Mouse (Mus musculus) intestine, embryonic 16.5 days (tissue): Measurements from ENCODE around the gene Frmd8. TPM values are rescaled to one million over a fixed set of nuclear protein-coding genes. Genes with fewer than 3 reads are reported as not detected.
A peak's percentile ranks its signal among the peaks of the same experiment; 100 is the strongest.

Experiments used
- ATAC-seq: fragments of 200-750 bp; cut with Nextera tagmentation; 2 replicates; pipeline ENCODE4 v1.8.0; 2017; ENCODE audit warnings: moderate TSS enrichment, moderate library complexity
- H3K27ac ChIP-seq: fragments of 300-500 bp; sonication (generic); 2 replicates; pipeline ENCODE4 v1.5.1; 2014; ENCODE audit warnings: mild to moderate bottlenecking, low read length
- H3K27me3 ChIP-seq: fragments of 300-500 bp; sonication (generic); replicated peaks from 2 replicates; pipeline ENCODE4 v1.6.1; 2014; ENCODE audit warnings: low read length, control low read depth, mixed read lengths; ENCODE audit not compliant: control insufficient read depth, insufficient read depth
- H3K36me3 ChIP-seq: fragments of 300-500 bp; sonication (generic); 2 replicates; pipeline ENCODE4 v1.6.1; 2014; ENCODE audit warnings: low read length, control low read depth; ENCODE audit not compliant: control insufficient read depth, insufficient read depth
- H3K4me1 ChIP-seq: fragments of 300-500 bp; sonication (generic); 2 replicates; pipeline ENCODE4 v1.6.1; 2014; ENCODE audit warnings: low read length, control low read depth, mixed read lengths; ENCODE audit not compliant: control insufficient read depth, insufficient read depth
- H3K4me2 ChIP-seq: fragments of 300-500 bp; sonication (generic); 2 replicates; pipeline ENCODE4 v1.6.1; 2014; ENCODE audit warnings: low read depth, low read length, control low read depth
- H3K4me3 ChIP-seq: fragments of 300-500 bp; sonication (generic); 2 replicates; pipeline ENCODE4 v1.5.1; 2014; ENCODE audit warnings: mild to moderate bottlenecking, low read length
- H3K9ac ChIP-seq: fragments of 300-500 bp; sonication (generic); 2 replicates; pipeline ENCODE4 v1.6.1; 2014; ENCODE audit warnings: low read depth, low read length
- H3K9me3 ChIP-seq: fragments of 300-500 bp; sonication (generic); 2 replicates; pipeline ENCODE4 v1.6.1; 2016; ENCODE audit warnings: low read length, control low read depth; ENCODE audit not compliant: control insufficient read depth
- WGBS: fragments of 180-500 bp; shearing (Covaris S2); extraction: QIAGEN DNeasy Blood & Tissue Kit; methylation state at CpG from one replicate; pipeline ENCODE4 v1.1.7; 2014; 5-methylcytosine and 5-hydroxymethylcytosine counted together
- polyA plus RNA-seq: library from polyadenylated mRNA; unstranded; fragments of >200 nt; fragmentation: Nextera tagmentation; extraction: Ambion mirVana; gene quantifications from 2 replicates; pipeline ENCODE4 v1.2.1, GENCODE M21; 2015

Frmd8 gene
- polyA plus RNA-seq, result 31.1 and 31.7 TPM in 2 replicates

DNA sequence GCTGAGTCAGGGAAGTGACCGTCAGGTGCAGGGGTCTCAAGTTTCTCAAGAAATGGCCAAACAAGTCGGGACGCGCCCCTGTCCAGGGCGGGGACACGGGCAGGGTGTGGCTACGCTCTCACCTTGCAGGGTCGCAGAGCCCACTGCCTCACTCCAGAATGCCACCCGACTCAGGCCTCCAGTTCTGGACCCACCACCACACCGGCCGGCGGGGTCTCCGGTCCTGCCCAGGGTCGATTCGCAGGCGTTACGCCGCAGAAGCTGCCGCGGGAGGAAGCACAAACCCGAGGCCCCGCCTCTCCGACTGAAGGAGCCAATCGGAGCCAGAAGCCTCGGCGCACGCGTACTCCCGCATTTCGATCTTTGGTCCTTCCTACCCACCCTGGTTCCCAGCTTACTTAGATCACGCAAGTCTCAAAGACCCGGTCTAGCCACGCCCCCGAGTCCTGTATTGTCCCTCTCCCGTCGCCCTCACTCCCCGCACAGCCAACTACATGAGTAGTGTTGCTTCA, at the start of gene Frmd8:
Frmd8 (minus strand) TSS at position 306 of the 512 bp plus-strand sequence.
- H3K27me3 ChIP-seq, result no peaks in the 10 kb centered on the region
- peak; percentile 84 for ATAC-seq
- peak within 1 kb of the TSS; percentile 91 for H3K4me2 ChIP-seq
- H3K4me1 ChIP-seq, result peaks cover 38% of the 10 kb centered on the region
- under 1% methylated on average over 37 of the region's 37 CpGs for WGBS
- H3K9me3 ChIP-seq, result no peaks in the 10 kb centered on the region
- H3K4me3 ChIP-seq, result peak within 1 kb of the TSS; percentile 81
- H3K9ac ChIP-seq, result peak within 1 kb of the TSS; percentile 90
- H3K27ac ChIP-seq, result peak within 1 kb of the TSS; percentile 55; the same call in 1 of the 2 replicates
- H3K36me3 ChIP-seq, result no peaks in the 10 kb centered on the region

DNA sequence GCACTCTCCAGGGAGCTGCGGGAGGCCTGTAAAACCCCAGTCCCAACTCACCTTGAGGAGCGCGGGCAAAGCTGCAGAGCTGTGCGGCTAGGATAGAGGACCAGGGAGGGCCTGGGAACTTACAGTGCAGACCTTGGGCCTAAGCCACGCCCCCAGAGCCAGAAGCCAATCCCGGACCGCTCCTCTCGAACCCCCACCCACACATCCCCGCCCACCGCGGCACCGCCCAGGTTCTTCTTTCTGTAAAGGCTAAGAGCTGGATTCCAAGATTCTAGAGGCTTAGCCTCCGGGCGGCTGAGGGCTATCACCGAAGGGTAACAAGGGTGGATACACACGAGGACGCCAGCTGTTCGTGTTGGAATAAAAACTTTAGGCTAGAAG, 49.6 kb upstream of the Frmd8 start, which contains the start of gene Cdc42ep2:
Cdc42ep2 (minus strand) TSS at position 104 of the 381 bp plus-strand sequence.
- H3K27ac ChIP-seq, result peak within 1 kb of the TSS; percentile 95
- H3K4me1 ChIP-seq, result peaks cover 43% of the 10 kb centered on the region
- WGBS, result under 1% methylated on average over 18 of the region's 18 CpGs

DNA sequence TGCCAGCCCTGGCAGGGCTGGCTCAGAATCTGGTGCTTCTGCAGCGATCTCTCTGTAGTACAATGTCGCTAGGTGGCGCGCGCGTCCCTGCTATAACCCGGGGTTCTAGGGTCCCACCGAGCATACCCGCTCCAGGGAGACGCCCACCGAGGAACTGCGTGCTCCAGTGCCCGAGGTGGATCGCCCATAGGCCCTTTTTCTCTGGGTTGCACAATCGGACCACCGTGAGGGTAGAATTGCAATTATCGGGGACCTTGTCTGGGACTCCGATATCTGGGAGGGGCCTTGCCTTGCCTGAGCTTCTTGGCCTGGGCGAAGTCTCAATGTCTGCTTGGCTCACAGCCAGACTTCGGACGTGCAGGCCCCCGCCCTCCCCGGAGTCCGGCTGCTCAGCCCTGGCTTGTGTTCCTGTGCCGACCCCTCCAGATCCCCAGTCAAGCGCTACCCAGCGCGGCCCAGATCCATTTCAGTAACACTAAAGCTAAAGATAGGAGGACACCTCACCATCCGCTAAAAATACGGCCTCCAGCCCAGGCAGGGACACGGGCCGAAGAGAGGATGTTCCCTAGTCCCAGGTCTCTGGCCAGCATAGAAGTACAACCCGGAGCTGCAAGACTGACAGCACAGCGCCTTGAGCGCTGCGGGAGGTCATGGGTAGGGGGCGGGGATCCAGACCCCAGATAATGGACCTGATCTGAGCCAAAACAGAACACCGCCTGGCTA, 49.1 kb upstream of the Frmd8 start:
- H3K4me3 ChIP-seq, result peak overlapping the region; percentile 71

More for the DNA sequence above, 49.6 kb upstream of the Frmd8 start, which contains the start of gene Cdc42ep2:
- no peaks in the 10 kb centered on the region for H3K27me3 ChIP-seq
- peak within 1 kb of the TSS; percentile 71 for H3K4me3 ChIP-seq
- no peaks in the 10 kb centered on the region for H3K9me3 ChIP-seq
- ATAC-seq, result peak; percentile 94
- 0 out of 2 replicates have a peak, but pooled peaks cover 3% of the 10 kb centered on the region for H3K36me3 ChIP-seq
- H3K9ac ChIP-seq, result peak within 1 kb of the TSS; percentile 75
- peak within 1 kb of the TSS; percentile 95 for H3K4me2 ChIP-seq

DNA sequence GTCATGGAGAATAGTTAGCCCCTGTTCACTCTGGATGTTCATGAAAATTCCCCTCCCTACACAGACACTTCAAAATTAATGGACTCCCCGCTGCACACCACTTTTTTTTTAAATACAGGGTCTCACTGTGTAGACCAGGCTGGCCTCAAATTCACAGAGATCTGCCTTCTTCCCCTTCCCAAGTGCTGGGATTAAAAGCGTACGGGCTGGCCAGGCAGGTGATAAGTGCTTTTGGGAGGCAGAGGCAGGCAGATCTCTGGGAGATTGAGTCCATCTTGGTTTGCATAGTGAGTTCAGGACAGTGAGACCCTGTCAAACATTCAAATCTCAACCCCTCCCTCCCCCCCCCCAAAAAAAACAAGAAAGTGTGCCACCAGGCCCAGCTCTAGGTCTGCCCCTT, 47.9 kb upstream of the Frmd8 start:
- 92% methylated on average over 3 of the region's 3 CpGs for WGBS
- Histone ChIP-seq H3K9me3 (no peaks in the 10 kb centered on the region), H3K4me1 (peaks cover 27% of the 10 kb centered on the region), H3K27me3 (no peaks in the 10 kb centered on the region), H3K4me3 (no peak overlapping the region), H3K9ac (no peak overlapping the region), H3K27ac (no peak overlapping the region), H3K36me3 (0 out of 2 replicates have a peak, but pooled peaks cover 4% of the 10 kb centered on the region), H3K4me2 (peak overlapping the region; percentile 17; the same call in 1 of the 2 replicates)
- no peak for ATAC-seq

More for the DNA sequence above, 49.1 kb upstream of the Frmd8 start:
- H3K27me3 ChIP-seq, result no peaks in the 10 kb centered on the region
- H3K27ac ChIP-seq, result peak overlapping the region; percentile 95
- peak; percentile 77 for ATAC-seq
- peak overlapping the region; percentile 95 for H3K4me2 ChIP-seq
- under 1% methylated on average over 38 of the region's 38 CpGs for WGBS
- H3K4me1 ChIP-seq, result peaks cover 37% of the 10 kb centered on the region
- H3K9me3 ChIP-seq, result no peaks in the 10 kb centered on the region
- H3K9ac ChIP-seq, result peak overlapping the region; percentile 75
- H3K36me3 ChIP-seq, result 0 out of 2 replicates have a peak, but pooled peaks cover 3% of the 10 kb centered on the region

DNA sequence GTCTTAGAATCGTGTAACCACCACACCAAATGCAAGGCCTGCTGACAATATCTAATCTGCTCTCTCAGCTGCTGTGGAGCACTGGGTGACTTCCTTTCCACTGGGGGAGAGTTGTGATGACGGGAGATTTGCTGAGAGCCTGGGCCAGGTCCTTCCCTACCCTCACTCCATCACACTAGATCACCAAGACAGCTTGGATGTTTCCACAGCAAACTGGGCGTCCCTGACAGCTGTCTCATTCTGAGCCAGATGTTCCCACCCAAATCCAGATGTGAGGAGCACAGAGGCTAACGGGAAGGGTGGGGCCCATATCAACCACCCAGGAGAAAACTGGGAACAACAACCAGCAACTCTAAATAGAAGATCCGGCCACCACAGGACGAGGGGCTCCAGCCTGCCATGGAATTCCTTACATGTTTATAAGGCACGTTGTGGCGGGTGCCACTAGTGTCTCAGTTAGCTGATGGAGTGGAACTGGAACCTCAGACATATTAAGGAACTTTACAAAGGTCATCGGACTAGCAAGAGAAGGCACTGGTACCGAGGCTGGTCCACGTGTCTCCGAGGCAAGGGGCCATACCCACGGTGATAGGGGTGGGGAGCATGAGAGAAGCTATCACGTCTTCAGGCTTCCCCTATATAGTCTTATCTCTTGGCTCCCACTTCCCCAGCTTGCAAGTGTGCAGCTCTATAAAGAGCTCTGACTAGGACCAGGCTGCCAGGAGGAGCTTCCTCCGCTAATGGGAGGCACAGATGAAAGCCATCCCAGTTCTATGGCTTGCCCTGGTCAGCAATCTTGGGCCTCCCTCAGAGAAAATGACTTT, 47.3 kb upstream of the Frmd8 start:
- no peak for ATAC-seq
- Histone ChIP-seq H3K27me3 (no peaks in the 10 kb centered on the region), H3K4me2 (peak overlapping the region; percentile 39), H3K4me3 (0 out of 2 replicates have a peak overlapping the region, but pooled peaks have one; percentile 5), H3K36me3 (0 out of 2 replicates have a peak, but pooled peaks cover 9% of the 10 kb centered on the region), H3K4me1 (peaks cover 27% of the 10 kb centered on the region), H3K27ac (peak overlapping the region; percentile 24; the same call in 1 of the 2 replicates), H3K9me3 (no peaks in the 10 kb centered on the region), H3K9ac (peak overlapping the region; percentile 54; the same call in 1 of the 2 replicates)
- WGBS, result 67% methylated on average over 15 of the region's 15 CpGs

DNA sequence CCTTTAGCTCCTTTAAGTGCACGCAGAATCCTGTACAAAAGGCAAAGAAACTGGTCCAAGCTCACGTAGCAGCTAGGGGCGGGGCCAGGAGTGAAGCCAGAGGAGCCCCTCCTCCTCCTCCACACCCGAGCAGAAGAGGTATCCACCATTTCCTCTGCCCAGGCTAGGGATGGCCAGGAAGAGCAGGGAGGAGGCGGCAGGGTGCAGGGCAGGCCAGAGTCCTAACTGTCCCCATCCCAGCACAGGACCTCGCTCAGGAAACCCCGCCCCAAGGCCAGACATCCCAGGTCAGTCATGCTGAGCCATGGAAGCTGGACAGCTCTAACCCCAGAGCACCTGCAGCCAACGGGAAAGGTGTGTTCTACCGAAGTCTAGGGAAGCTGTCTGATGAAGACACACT, 46.6 kb upstream of the Frmd8 start:
- peak overlapping the region; percentile 24; the same call in 1 of the 2 replicates for H3K27ac ChIP-seq
- 22% methylated on average over 9 of the region's 9 CpGs for WGBS
- H3K4me1 ChIP-seq, result peaks cover 27% of the 10 kb centered on the region
- H3K4me3 ChIP-seq, result peak overlapping the region; percentile 5; the same call in 1 of the 2 replicates
- H3K27me3 ChIP-seq, result no peaks in the 10 kb centered on the region
- peak overlapping the region; percentile 39 for H3K4me2 ChIP-seq
- H3K9me3 ChIP-seq, result no peaks in the 10 kb centered on the region
- ATAC-seq, result 0 out of 2 replicates have a peak, but pooled peaks have one; percentile 9
- peak overlapping the region; percentile 54; the same call in 1 of the 2 replicates for H3K9ac ChIP-seq
- peaks cover 14% of the 10 kb centered on the region; the same call in 1 of the 2 replicates for H3K36me3 ChIP-seq

DNA sequence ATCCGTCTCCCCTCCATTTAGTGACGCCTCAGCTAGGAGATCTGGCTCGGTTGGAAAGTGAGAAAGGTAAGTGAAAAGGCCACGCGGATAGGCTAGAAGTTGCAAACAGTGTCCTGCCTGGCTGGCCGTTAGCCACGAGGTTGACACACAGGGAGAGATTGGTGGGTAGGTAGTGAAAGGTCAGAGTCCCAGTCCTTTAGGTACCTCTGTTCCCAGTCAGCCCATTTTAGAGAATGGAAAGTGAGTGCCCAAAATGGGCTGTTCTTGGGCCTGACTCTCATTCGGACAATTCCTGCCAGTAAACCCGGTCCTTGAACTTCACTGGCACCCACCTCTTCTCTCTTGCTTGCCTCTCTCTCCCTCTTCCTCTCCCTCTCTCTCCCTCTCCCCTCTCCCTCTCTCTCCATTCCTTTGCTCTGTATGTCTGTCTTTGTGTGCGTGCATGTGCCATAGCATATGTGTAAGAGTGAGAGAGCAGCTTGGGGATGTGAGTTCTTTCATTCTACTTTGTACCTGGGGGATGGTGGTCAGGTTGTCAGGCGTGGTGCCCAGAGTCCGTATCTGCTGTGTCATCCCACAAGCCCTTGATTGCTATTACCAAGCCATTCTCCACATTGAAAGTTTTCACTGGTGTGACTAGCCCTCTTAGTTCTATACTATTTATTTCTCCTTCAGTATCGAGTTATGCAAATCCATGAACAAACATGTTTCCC, 38.1 kb upstream of the Frmd8 start, which contains the start of gene Dpf2:
Dpf2 (minus strand) TSS at position 4 of the 713 bp plus-strand sequence.
- Histone ChIP-seq H3K36me3 (peaks cover 11% of the 10 kb centered on the region; the same call in 1 of the 2 replicates), H3K9ac (peak within 1 kb of the TSS; percentile 97), H3K4me3 (peak within 1 kb of the TSS; percentile 94), H3K27me3 (no peaks in the 10 kb centered on the region), H3K4me2 (peak within 1 kb of the TSS; percentile 79), H3K27ac (peak within 1 kb of the TSS; percentile 84), H3K4me1 (peaks cover 30% of the 10 kb centered on the region), H3K9me3 (no peaks in the 10 kb centered on the region)
- peak; percentile 73 for ATAC-seq
- 16% methylated on average over 13 of the region's 13 CpGs for WGBS
